Comparison of ENCODE assay signal across 1 mouse cellular context in the genomic region with DNA sequence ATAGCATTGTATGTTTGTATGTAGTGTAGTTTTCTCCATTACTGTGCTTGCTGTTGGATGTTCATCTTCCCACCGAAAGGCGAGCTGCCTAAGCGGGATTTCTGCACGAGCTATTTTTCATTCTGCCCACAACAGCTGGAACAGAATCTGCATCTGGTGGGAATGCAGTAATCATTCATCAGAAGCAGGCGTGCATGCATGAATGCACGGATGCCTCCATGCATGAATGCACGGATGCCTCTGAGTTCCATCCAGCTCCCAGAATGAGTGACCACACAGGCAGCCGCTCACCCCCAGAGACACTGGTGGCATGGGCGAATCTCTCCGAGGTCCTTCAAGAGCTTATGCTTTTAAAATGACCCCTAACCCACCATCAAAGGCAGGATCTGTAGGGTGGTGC.
TF ChIP-seq lines count a peak whose summit lies in the region.

No protein-coding gene starts in this region.

TF ChIP-seq in CH12.LX, 34 proteins besides CTCF, POLR2A, EP300 and RAD21:
- TF ChIP-seq GABPA (IDR thresholded peaks at IDR 0.05; ENCODE audit: insufficient replicate concordance, low read depth, low read length) = no peak
- no peak for TF ChIP-seq SMC3 (IDR thresholded peaks at IDR 0.05; ENCODE audit: low read depth, low read length)
- TF ChIP-seq TCF12 (IDR thresholded peaks at IDR 0.05; ENCODE audit: low read depth, low read length) = peak; percentile 41; the same call in 1 of the 2 replicates
- TF ChIP-seq USF2 (conservative IDR thresholded peaks at IDR 0.05; ENCODE audit: low read depth, low read length) = no peak
- TF ChIP-seq BHLHE40 (IDR thresholded peaks at IDR 0.05; ENCODE audit: low read depth, low read length) = peak; percentile 71
- 0 out of 2 replicates have a peak, but pooled peaks have one; percentile 11 for TF ChIP-seq CHD2 (IDR thresholded peaks at IDR 0.05; ENCODE audit: low read length)
- no peak for TF ChIP-seq TBP (conservative IDR thresholded peaks at IDR 0.05; ENCODE audit: low read depth, low read length)
- no peak for TF ChIP-seq MYC (IDR thresholded peaks at IDR 0.05; ENCODE audit: low read depth, low read length)
- TF ChIP-seq IRF4 (IDR thresholded peaks at IDR 0.05; ENCODE audit: low read depth, low read length) = no peak
- no peak for TF ChIP-seq MAZ (IDR thresholded peaks at IDR 0.05; ENCODE audit: low read depth, low read length)
- TF ChIP-seq MAX (IDR thresholded peaks at IDR 0.05; ENCODE audit: low read length) = no peak
- 0 out of 2 replicates have a peak, but pooled peaks have one; percentile 46 for TF ChIP-seq RCOR1 (conservative IDR thresholded peaks at IDR 0.05; ENCODE audit: low read depth, low read length)
- TF ChIP-seq ETS1 (conservative IDR thresholded peaks at IDR 0.05; ENCODE audit: low read depth, low read length) = peak; percentile 49
- no peak for TF ChIP-seq JUN (IDR thresholded peaks at IDR 0.05; ENCODE audit: insufficient read depth, low read depth, low read length)
- TF ChIP-seq MAFK (IDR thresholded peaks at IDR 0.05; ENCODE audit: insufficient replicate concordance, low read length) = 0 out of 2 replicates have a peak, but pooled peaks have one; percentile 20
- TF ChIP-seq POLR2AphosphoS2 (IDR thresholded peaks at IDR 0.05; ENCODE audit: low read depth, low read length) = no peak
